Mouse (Mus musculus) adrenal gland, adult 18-20 months (tissue): Measurements from ENCODE around the gene Klc4. TPM values are rescaled to one million over a fixed set of nuclear protein-coding genes. Genes with fewer than 3 reads are reported as not detected.

Experiments used
- DNase-seq, 2 experiments: peaks; one replicate each; pipeline ENCODE4 v3.0.0; 2021 to 2022; ENCODE audit warnings: low spot score in 2 of 2
- total RNA-seq, 2 experiments: library from RNA; stranded (reverse); gene quantifications; 1 replicate in 1 of 2; 2 replicates in 1 of 2; pipeline ENCODE4 v1.2.3; 2021

Klc4 gene
- total RNA-seq, 2 experiments from 2014 or later: 35.8 to 47.6 TPM

- DNase-seq: no peak
These were observed 10.2 kb upstream of the Klc4 start for GRCm38 (mm10) chr17:46656054-46656453.

DNA sequence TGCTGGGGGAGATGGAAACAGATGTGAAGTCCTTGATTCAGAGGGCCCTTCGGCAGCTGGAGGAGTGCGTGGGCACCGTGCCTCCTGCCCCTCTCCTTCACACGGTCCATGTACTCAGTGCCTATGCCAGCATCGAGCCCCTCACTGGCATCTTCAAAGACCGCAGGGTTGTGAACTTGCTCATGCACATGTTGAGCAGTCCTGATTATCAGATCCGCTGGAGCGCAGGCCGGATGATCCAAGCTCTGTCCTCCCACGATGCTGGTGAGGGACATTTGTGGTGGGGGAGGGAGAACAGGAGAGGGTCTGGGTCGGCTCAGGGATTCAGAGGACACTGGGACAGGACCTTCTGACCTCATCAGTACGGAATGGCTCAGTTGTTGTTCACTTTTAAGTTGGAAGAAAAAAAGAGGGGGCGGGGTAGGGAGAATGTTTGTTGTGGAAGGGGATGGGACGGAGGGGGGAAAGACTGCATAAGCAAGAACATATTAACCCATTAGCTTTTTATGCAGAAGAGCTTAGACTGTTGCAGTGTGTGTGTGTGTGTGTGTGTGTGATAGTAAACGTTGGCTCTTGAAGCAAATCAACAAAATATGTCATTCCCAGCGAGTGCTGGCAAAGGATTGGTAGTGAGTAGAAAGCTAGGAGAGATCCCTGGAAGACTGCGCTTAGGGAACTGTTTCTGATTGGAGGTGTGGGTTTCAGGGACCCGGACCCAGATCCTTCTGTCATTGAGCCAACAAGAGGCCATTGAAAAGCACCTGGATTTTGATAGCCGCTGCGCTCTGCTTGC lies 6.1 kb upstream of the Klc4 start:
- DNase-seq: no peak

- no peak for DNase-seq
These were observed 5.5 kb upstream of the Klc4 start for GRCm38 (mm10) chr17:46651292-46651691.

DNA sequence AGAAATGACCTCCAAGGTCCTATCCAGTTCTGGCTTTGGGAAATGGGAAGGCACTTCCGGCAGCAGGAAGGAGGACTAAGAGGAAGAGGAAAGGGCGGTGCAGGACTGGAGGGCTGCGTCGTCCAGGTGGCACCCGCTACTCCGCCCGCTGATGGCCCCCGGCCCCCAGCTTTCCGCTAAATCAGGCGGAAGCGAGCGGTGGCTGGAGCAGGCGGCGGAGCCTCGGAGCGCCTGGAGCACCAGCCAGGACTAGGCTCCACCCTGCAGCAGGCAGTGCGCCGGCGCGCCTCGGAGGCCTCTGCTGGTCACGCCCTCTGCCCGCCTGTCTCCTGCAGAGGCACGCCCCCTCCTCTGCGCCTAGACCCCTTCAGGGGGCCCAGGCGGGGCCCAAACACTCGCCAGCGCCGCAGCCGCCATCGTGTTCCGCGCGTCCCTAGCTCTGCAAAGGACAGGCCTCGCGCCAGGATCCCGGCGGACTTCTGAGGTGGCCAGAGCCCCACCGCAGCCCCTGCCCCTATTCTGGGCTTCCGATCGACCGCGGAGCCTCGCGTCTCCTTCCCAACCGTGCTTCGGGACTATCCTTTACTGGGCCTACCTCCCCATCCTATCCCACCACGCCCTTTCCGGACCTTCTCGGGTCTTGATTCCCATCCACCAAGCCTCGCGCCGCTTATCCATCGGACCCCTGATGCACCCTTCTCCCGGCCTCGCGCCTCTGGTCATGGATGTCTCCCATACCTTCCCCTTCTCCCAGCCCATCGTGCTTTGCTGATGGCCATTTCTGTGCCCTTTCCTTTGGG lies 4.6 kb upstream of the Klc4 start, which contains the start of gene Cul7:
TSS of gene Cul7 (plus strand) at position 106 of the 800 bp plus-strand sequence.
- DNase-seq: peak; percentile 82 to 83

GRCm38 (mm10) chr17:46649811-46650210 lies 4.0 kb upstream of the Klc4 start:
- DNase-seq: peak in 1 of 2 experiments; percentile 17

GRCm38 (mm10) chr17:46648436-46648835 lies 2.6 kb upstream of the Klc4 start:
- DNase-seq: no peak

DNA sequence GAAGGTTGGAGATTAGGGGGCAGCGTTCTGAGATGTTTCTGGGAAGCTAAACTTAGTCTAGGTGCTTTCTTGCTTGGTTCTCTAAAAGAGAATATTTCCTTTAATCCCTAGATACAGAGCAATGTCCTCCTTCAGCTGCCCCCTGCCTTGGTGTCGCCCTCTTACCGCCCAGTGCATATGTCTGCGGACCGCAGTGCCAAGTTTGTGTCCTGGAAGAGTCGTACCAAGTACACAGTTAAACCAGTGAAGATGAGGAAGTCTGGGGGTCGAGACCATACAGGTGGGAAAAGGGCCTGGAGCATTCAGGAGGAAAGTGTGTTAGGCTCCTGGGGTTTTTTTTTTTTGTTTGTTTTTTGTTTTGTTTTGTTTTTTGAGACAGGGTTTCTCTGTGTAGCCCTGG lies 1.5 kb upstream of the Klc4 start:
- DNase-seq: no peak

DNA sequence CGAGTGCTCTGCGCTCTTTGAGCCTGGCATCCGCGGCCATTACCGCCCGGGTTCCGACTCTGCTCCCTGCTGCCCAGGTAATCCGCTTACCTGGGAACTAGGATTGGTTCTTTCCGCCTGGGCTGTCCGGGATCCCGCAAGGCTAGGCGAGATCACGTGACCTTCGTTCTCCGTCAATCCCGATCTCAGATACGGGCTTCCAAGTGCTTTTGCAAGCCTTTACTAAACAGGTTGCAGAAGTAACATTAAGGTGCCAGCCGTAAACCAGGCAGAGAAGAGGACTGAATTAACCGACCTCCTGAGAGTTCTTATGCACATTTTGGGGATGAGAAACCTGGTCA lies 470 bp upstream of the Klc4 start:
- DNase-seq: no peak

- peak; percentile 54 to 56 for DNase-seq
These were observed 826 bp downstream of the Klc4 start for GRCm38 (mm10) chr17:46644916-46645475.

GRCm38 (mm10) chr17:46644152-46644805 lies 1.5 kb downstream of the Klc4 start:
- no peak for DNase-seq

- no peak for DNase-seq
These were observed 3.8 kb downstream of the Klc4 start for GRCm38 (mm10) chr17:46642060-46642459.

- DNase-seq: no peak
These were observed 5.9 kb downstream of the Klc4 start for GRCm38 (mm10) chr17:46639929-46640328.

DNA sequence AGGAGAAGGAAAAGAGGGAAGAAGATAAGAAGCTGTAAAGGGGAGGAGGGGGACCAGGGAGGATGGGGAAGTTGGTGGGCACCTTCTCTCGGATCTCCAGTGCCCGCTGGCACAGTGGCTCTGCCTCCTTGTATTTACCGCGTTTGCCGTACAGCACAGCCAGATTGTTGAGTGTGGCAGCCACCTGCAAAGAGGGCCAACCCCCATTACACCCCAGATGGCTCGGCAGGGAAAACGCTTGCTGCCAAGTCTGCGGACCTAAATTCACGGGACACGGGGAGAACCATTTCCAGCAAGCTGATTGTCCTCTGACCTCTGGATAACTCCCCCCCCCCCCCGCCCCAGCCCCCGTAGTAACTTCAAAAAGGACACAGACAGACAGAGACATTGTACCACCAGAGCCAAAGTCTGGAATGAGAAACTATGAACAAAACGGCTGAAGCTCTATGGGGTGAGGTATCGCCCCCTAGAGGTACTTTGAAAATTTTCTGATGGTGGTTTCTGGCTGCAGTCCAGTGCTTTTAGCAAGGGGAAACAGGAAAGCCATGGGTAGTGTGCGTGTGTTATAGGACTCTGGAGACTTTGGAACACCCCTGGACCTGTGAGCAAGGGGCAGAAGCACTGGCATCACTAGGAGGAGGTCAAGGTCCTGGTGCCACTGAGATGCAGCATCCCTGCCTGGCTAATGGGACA lies 8.8 kb downstream of the Klc4 start:
- DNase-seq: peak in 1 of 2 experiments; percentile 31

DNA sequence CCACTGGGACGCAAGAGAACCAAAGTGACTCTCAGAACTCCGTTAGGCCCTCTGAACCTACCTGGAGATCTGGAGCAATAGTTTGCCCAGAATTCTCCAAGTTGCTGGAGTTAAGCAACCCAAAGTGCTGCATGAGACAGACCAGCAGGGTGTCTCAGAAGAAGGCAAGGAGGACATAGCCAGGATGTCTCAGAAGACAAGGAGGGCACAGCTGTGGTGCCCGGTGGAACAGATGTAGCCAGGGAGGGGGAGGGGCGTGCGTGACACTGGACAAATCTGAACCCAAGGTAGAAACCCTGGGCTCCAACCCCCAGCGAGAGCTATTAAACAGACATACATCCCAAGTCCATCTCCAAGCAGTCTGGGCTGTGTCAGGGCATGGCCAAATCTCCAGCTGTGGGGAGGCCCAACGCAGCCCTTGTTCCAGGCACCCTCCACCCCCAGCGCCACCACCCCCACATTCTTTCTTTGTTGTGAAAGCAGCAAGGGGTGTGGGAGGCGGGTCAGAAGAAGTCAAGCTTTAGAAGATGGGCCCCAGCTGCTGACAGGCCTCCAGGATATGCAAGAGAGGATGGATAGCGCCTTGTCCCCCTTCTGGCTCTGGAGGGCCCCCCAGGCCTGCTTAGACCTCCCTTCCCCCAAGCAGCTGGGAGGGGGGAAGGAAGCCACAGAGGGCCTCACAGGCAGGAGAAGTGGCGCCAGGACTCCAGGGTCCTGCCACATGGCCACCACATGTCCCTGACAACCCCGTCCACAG lies 16.0 kb downstream of the Klc4 start:
- no peak for DNase-seq

GRCm38 (mm10) chr17:46628791-46629684 lies 16.8 kb downstream of the Klc4 start, which contains the start of gene Ptk7:
Gene Ptk7, minus strand, starts transcription at chr17:46629504.
- DNase-seq: peak; percentile 37 to 53

DNA sequence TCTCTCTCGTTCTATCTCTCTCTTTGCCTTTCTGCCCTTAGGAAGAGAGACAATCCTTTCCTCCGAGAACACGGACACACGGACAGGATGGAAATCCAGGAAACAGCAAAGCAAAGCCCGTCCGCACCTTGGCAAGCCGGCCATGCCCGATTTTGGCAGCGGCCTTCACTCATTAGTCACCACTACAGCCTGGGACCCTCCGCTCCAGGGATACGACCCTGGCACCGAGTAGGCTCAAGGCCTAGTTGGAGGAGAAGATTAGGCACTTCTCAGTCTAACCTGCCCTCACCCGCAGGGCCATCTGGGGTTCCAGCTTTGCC lies 17.4 kb downstream of the Klc4 start:
- no peak for DNase-seq

GRCm38 (mm10) chr17:46627409-46627808 lies 18.4 kb downstream of the Klc4 start:
- DNase-seq: no peak

DNA sequence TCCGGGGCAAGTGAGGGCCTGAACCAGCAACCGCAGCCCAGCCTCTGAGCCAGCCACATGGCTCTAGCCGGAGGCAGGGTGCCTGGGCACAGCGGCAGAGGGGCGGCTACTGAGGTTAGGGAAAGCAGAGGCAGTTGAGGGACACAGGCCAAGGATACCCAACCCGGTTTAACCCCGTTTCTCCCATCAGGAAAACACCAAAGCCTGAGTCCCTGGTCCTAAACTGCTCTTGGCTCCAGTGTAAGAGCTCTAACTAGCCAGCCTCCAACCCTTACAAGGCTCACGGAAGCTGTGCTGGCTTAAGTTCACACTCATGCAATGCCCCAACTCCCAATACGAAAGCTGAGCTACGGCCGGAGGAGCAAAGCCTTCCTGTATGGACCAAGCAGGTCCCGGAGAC lies 21.2 kb downstream of the Klc4 start:
- no peak for DNase-seq
